ENCODE assay signal across 8 mouse cellular contexts in the genomic region with DNA sequence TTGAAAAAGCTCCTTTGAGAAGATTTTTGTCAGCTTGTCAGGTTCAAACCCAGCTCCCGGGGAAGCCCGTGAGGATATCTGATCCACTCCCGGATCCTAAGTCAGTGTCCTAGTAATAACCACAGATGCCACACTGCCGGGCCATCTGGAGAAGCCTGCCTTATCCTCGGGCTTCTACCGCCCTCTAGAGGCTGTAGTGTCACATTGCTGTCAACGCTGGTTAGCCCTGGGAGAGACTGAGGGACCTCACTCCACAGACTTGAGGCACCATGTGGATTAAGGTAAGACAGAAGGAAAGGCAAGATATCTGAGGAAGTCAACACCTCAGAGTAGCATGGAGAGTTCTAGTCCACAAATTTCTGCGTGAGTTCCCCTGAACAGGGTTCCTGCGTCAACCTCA.
A peak's percentile ranks its signal among the peaks of the same experiment; 100 is the strongest.
DNase-seq lines count a peak whose midpoint lies in the region; ATAC-seq lines count a peak whose summit lies in the region.

No protein-coding gene starts in this region.

- ATAC-seq in embryonic facial prominence, embryonic 15.5 days (ENCODE audit: insufficient number of reproducible peaks, low FRiP score, low TSS enrichment, low read depth), result peak; percentile 70; the same call in 1 of the 2 replicates
- peak; percentile 71; the same call in 1 of the 2 replicates for ATAC-seq in limb, embryonic 13.5 days (ENCODE audit: low FRiP score, low read depth)

- H3K9me3 ChIP-seq in embryonic facial prominence, embryonic 15.5 days (replicated peaks), result no peaks in the 10 kb centered on the region
- H3K9me3 ChIP-seq in limb, embryonic 13.5 days, result no peaks in the 10 kb centered on the region

- 11% methylated on average over 9 of the region's 9 CpGs for WGBS in embryonic facial prominence, embryonic 15.5 days
- WGBS in limb, embryonic 13.5 days, result 10% methylated on average over 9 of the region's 9 CpGs

- H3K36me3 ChIP-seq in embryonic facial prominence, embryonic 15.5 days, result no peaks in the 10 kb centered on the region
- no peaks in the 10 kb centered on the region for H3K36me3 ChIP-seq in limb, embryonic 13.5 days
- H3K36me3 ChIP-seq in splenic B cell, adult 2 months (ENCODE audit: control insufficient read depth, insufficient read depth, low read length, poor library complexity, severe bottlenecking), result no peaks in the 10 kb centered on the region

- no peaks in the 10 kb centered on the region for H3K27me3 ChIP-seq in embryonic facial prominence, embryonic 15.5 days
- H3K27me3 ChIP-seq in limb, embryonic 13.5 days, result 0 out of 2 replicates have a peak, but pooled peaks cover 8% of the 10 kb centered on the region
- H3K27me3 ChIP-seq in splenic B cell, adult 2 months (ENCODE audit: control insufficient read depth, insufficient read depth, low read length, poor library complexity, severe bottlenecking), result no peaks in the 10 kb centered on the region

- H3K4me2 ChIP-seq in embryonic facial prominence, embryonic 15.5 days (replicated peaks), result no peak overlapping the region
- no peak overlapping the region for H3K4me2 ChIP-seq in limb, embryonic 13.5 days (replicated peaks)

- H3K4me3 ChIP-seq in embryonic facial prominence, embryonic 15.5 days (replicated peaks), result no peak overlapping the region
- H3K4me3 ChIP-seq in limb, embryonic 13.5 days, result no peak overlapping the region

- no peaks in the 10 kb centered on the region for H3K4me1 ChIP-seq in embryonic facial prominence, embryonic 15.5 days
- H3K4me1 ChIP-seq in limb, embryonic 13.5 days, result no peaks in the 10 kb centered on the region

- peak; percentile 78 to 80 for DNase-seq in B cell, adult 2 months
- DNase-seq in adrenal gland, postnatal 4 days (ENCODE audit: low spot score in 2 of 2), result peak; percentile 23 to 63
- peak; percentile 64 to 69 for DNase-seq in heart, adult 9 months (ENCODE audit: low spot score in 2 of 2)
- DNase-seq in kidney, adult 9 months, result peak; percentile 81
- peak; percentile 87 for DNase-seq in naive thymus-derived CD4-positive, alpha-beta T cell, adult 2 months (ENCODE audit: low read depth)
- DNase-seq in splenic B cell, adult 2 months (ENCODE audit: low read depth, low spot score), result peak; percentile 80

- H3K27ac ChIP-seq in embryonic facial prominence, embryonic 15.5 days (replicated peaks), result no peak overlapping the region
- no peak overlapping the region for H3K27ac ChIP-seq in limb, embryonic 13.5 days

- H3K9ac ChIP-seq in embryonic facial prominence, embryonic 15.5 days, result no peak overlapping the region
- no peak overlapping the region for H3K9ac ChIP-seq in limb, embryonic 13.5 days
